Mouse (Mus musculus) midbrain, embryonic 14.5 days (tissue): Measurements from ENCODE around the gene Gm36028. TPM values are rescaled to one million over a fixed set of nuclear protein-coding genes. Genes with fewer than 3 reads are reported as not detected.

ENCODE experiments used
- ATAC-seq: fragments of 200-750 bp; cut with Nextera tagmentation; 2 replicates; pipeline ENCODE4 v1.8.0; 2017; ENCODE audit warnings: moderate number of reproducible peaks, moderate library complexity; ENCODE audit not compliant: low FRiP score, low TSS enrichment
- DNase-seq: peaks from one replicate; pipeline ENCODE4 v3.0.0-alpha.2; 2015
- H3K27ac ChIP-seq: fragments of 300-500 bp; sonication (generic); replicated peaks from 2 replicates; pipeline ENCODE4 v1.5.1; 2014; ENCODE audit warnings: mild to moderate bottlenecking, low read depth, low read length, moderate library complexity
- H3K27me3 ChIP-seq: fragments of 300-500 bp; sonication (generic); 2 replicates; pipeline ENCODE4 v1.6.1; 2014; ENCODE audit warnings: low read length, control low read depth, mixed read lengths; ENCODE audit not compliant: control insufficient read depth, insufficient read depth
- H3K36me3 ChIP-seq: fragments of 300-500 bp; sonication (generic); 2 replicates; pipeline ENCODE4 v1.6.1; 2014; ENCODE audit warnings: low read length, control low read depth; ENCODE audit not compliant: control insufficient read depth, insufficient read depth
- H3K4me1 ChIP-seq: fragments of 300-500 bp; sonication (generic); 2 replicates; pipeline ENCODE4 v1.6.1; 2014; ENCODE audit warnings: mild to moderate bottlenecking, antibody characterized with exemption, low read length, control low read depth; ENCODE audit not compliant: control insufficient read depth, insufficient read depth
- H3K4me2 ChIP-seq: fragments of 300-500 bp; sonication (generic); 2 replicates; pipeline ENCODE4 v1.6.1; 2014; ENCODE audit warnings: mild to moderate bottlenecking, low read length, moderate library complexity
- H3K4me3 ChIP-seq: fragments of 300-500 bp; sonication (generic); replicated peaks from 2 replicates; pipeline ENCODE4 v1.5.1; 2014; ENCODE audit warnings: low read depth, low read length
- H3K9ac ChIP-seq: fragments of 300-500 bp; sonication (generic); replicated peaks from 2 replicates; pipeline ENCODE4 v1.6.1; 2014; ENCODE audit warnings: mild to moderate bottlenecking, low read length, moderate library complexity
- H3K9me3 ChIP-seq: fragments of 300-500 bp; sonication (generic); 2 replicates; pipeline ENCODE4 v1.6.1; 2016; ENCODE audit warnings: low read length, control low read depth, mixed read lengths; ENCODE audit not compliant: control insufficient read depth
- WGBS: fragments of 180-500 bp; shearing (Covaris S2); extraction: QIAGEN DNeasy Blood & Tissue Kit; methylation state at CpG from one replicate; pipeline ENCODE4 v1.1.7; 2014; 5-methylcytosine and 5-hydroxymethylcytosine counted together
- polyA plus RNA-seq: library from polyadenylated mRNA; unstranded; fragments of >200 nt; fragmentation: Nextera tagmentation; extraction: Ambion mirVana; gene quantifications from 2 replicates; pipeline ENCODE4 v1.2.1, GENCODE M21; 2014

The Gm36028 gene
- polyA plus RNA-seq, 1 experiment from 2014 or later, result 0.20 TPM

DNA sequence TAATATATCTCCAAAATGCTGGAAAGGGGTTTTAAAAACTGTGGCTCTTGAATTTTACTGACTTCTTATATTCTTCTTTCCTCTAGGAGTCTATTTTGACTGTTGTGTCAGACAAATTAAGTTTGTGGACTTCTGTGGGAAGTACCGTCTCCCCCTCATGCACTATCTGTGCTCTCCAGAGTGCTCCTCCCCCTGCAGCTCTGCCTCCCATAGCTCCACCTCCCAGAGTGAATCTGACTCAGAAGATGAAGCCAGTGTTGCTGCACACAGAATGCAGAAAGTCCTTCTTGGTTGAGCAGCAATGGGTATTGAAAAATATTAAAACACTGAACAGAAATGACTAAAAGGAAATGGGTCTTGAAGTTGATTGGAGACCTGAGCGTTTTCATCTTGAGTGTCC lies 20.2 kb upstream of the Gm36028 start:
- ATAC-seq, result no peak

DNA sequence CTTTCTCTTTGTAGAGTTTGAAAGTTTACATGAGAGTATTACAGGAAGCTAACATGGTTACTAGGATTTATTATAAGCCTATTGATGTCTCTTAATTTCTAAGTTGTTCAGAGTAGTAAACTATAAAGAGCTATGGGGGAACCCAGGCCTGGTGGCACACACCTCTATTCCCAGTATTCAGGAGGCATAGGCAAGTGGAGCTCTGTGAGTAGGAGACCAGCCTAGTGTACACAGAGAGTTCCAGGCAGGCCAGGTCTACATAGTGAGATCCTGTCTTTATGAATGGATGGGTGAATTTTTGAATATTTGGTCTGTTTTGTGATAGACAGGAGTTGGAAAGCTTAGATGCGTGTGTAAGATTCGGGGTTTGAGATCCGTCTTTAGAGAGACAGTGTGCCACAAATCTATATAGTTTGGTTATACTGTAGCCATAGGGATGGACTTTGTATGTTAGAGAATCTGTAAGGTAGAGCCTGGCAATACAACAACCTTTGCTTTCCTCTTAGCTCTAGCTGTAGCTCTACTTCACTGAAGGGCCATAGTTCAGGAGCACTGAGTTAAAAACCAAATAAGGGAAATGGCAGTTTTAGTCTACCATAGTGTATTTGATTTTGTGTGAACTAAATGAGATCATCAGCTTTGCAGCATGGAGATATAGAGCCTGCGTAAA lies 18.9 kb upstream of the Gm36028 start:
- H3K4me3 ChIP-seq, result no peak overlapping the region
- H3K4me1 ChIP-seq, result no peaks in the 10 kb centered on the region
- peaks cover 65% of the 10 kb centered on the region for H3K36me3 ChIP-seq
- no peak overlapping the region for H3K27ac ChIP-seq
- no peaks in the 10 kb centered on the region for H3K9me3 ChIP-seq
- H3K27me3 ChIP-seq, result no peaks in the 10 kb centered on the region
- no peak overlapping the region for H3K4me2 ChIP-seq
- no peak for DNase-seq
- H3K9ac ChIP-seq, result no peak overlapping the region
- no peak for ATAC-seq
- 99% methylated on average over 4 of the region's 4 CpGs for WGBS

More for the DNA sequence above, 20.2 kb upstream of the Gm36028 start:
- no peaks in the 10 kb centered on the region for H3K27me3 ChIP-seq
- no peak overlapping the region for H3K9ac ChIP-seq
- peaks cover 65% of the 10 kb centered on the region for H3K36me3 ChIP-seq
- WGBS, result 87% methylated on average over 2 of the region's 2 CpGs
- H3K4me1 ChIP-seq, result no peaks in the 10 kb centered on the region
- H3K4me2 ChIP-seq, result no peak overlapping the region
- no peak overlapping the region for H3K4me3 ChIP-seq
- H3K27ac ChIP-seq, result no peak overlapping the region
- DNase-seq, result no peak
- H3K9me3 ChIP-seq, result no peaks in the 10 kb centered on the region

DNA sequence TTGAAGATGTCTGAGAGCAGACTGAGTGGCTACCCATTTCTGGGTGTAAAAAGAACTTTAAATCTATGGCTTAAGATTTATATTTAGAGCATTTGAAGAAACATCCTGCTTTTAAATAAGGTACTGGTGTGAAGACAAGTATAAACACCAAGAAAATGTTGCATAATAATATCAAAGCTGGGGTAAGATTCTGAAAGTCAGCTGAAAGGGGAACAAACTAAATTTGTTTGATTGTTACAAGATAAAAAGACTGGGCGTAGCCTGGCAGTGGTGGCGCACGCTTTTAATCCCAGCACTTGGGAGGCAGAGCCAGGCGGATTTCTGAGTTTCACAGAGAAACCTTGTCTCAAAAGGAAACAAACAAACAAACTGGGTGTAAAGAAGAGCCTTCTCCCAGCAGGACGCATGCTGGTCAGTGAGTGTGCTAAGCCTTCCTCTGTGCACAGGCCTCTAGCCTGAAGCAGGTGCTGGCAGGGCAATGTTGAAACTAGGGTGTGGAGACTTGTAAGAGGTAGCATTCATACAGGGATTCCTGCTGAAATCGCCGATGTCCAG lies 18.1 kb upstream of the Gm36028 start:
- no peak overlapping the region for H3K27ac ChIP-seq
- H3K9me3 ChIP-seq, result no peaks in the 10 kb centered on the region
- H3K4me1 ChIP-seq, result no peaks in the 10 kb centered on the region
- no peaks in the 10 kb centered on the region for H3K27me3 ChIP-seq
- H3K4me3 ChIP-seq, result no peak overlapping the region
- no peak for ATAC-seq
- no peak overlapping the region for H3K4me2 ChIP-seq
- WGBS, result 87% methylated on average over 7 of the region's 7 CpGs
- no peak overlapping the region for H3K9ac ChIP-seq
- DNase-seq, result no peak
- peaks cover 62% of the 10 kb centered on the region for H3K36me3 ChIP-seq

DNA sequence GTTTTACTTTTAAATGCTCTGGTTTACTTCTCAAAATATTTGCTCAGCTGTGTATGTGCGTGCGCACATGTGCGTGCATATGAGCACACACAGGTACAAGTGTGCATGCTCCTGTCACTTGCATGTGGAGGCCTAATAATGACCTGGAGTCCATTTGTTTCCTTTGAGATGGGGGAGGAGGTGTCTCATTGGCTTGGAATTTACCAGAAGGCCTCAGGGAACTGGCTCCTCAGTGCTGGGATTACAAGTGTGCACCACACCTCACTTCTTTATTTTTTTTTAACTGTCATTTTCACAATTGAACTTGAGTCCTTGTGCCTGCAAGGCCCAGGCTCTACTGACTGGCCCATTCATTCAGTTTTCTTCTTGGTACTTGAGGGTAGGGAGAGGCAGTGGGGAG lies 16.5 kb upstream of the Gm36028 start:
- ATAC-seq, result no peak
- no peak overlapping the region for H3K9ac ChIP-seq
- no peak for DNase-seq
- H3K27ac ChIP-seq, result no peak overlapping the region
- H3K4me3 ChIP-seq, result no peak overlapping the region
- no peaks in the 10 kb centered on the region for H3K27me3 ChIP-seq
- H3K9me3 ChIP-seq, result no peaks in the 10 kb centered on the region
- H3K4me2 ChIP-seq, result no peak overlapping the region
- H3K4me1 ChIP-seq, result no peaks in the 10 kb centered on the region
- 97% methylated on average over 3 of the region's 3 CpGs for WGBS
- H3K36me3 ChIP-seq, result peaks cover 47% of the 10 kb centered on the region

DNA sequence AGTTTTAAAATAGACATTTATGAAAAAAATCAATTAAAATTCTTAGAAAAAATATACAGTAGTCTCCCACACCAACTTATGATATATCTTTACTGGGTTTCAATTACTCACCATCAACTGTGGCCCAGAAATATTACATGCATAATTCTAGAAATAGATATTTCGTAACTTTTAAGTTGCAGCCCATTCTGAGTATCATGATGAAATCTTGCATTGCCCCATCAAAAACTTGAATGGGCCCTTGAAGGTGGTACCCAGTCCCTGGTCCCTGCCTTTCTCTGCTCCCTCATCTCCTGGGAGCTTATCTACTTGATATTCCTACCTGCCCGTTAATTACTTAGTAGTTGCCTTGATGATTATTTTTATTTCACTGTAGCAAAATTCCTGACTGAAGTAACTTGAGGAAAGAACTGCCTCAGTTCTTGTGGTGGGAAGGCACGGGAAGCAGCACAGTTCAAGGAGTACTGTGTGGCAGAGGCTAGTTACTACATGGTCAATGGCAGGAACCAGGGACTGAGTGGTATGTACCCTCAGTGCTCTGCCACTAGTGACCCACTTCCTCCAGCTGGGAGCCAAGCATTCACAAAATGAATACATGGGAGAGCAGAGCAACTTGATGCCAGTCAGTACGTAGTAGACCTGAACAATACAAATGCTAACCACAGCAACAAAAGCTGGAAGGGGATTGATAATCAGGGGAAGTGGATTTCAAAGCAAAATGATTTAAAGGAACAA lies 13.7 kb upstream of the Gm36028 start:
- peaks cover 21% of the 10 kb centered on the region for H3K36me3 ChIP-seq
- ATAC-seq, result no peak
- 84% methylated on average over 4 of the region's 4 CpGs for WGBS
- no peaks in the 10 kb centered on the region for H3K27me3 ChIP-seq
- peaks cover 17% of the 10 kb centered on the region for H3K4me1 ChIP-seq
- no peak overlapping the region for H3K27ac ChIP-seq
- DNase-seq, result no peak
- H3K9ac ChIP-seq, result no peak overlapping the region
- H3K4me3 ChIP-seq, result no peak overlapping the region
- no peaks in the 10 kb centered on the region for H3K9me3 ChIP-seq
- H3K4me2 ChIP-seq, result no peak overlapping the region

DNA sequence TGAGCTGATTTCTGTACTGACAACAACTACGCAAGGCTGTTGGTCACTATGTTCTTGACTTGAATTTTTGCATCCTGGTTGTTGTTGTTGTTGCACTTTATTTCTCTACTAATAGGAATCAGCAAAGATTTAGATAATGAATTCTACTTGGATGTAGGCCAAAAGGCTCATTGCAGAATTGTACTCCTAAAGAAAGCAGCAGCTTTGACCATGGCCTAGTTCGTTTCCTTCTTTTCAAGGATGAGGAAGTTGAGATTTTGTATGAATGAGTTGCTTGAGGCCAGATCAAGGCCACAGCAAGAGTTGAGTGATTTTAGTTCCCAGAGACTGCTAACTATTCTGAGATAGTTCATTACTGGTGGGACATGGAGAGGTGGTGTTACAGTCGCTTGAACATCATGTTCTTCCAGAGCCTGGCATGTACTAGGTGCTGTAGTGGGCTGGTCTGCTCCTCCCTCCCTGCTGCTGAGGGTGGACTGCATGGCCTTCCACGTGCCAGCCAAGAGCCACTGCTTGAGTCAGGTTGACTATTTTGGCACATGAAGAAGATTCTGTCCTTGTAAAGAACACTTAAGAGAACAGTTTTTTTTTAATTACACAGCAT lies 10.3 kb upstream of the Gm36028 start:
- H3K27ac ChIP-seq, result no peak overlapping the region
- no peak overlapping the region for H3K4me3 ChIP-seq
- WGBS, result 77% methylated on average over 4 of the region's 4 CpGs
- no peak for ATAC-seq
- no peaks in the 10 kb centered on the region for H3K36me3 ChIP-seq
- no peaks in the 10 kb centered on the region for H3K27me3 ChIP-seq
- no peak overlapping the region for H3K9ac ChIP-seq
- peaks cover 23% of the 10 kb centered on the region for H3K4me1 ChIP-seq
- H3K4me2 ChIP-seq, result peak overlapping the region; percentile 67
- DNase-seq, result no peak
- no peaks in the 10 kb centered on the region for H3K9me3 ChIP-seq

DNA sequence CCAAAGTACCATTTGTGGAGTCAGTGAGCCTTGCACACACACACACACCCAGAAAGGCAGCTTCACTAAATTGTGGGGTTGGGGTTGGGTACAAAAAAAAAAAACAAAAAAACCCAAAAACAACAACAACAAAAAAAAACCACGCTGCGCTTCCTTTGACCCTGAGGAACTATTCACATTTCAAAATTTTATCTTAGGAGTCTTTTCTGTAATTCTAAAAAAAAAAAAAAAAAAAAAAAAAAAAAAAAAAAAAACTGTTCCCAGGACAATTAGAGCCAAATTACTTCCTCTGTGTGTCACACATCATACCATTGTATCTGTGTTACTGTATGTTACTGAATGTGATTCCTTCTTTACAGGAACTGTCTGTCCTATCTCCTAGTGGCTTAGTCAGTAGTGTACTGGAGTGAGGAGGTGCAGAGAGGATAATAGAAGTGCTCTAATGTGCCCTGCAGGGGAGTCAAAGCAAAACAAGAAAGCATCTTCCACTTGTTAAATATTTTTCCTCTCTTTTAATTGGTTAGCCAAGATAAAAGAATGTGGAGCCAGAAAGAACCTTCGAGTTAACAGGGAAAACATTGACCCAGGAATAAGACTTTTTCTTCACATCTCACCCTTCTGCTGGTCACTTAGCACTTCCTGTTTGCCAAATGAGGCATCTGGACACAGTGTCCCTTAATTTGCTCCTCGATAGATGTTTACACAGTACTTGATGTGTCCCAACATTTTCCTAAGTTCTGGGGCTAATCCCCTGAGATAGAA lies 8.7 kb upstream of the Gm36028 start:
- H3K4me1 ChIP-seq, result peaks cover 23% of the 10 kb centered on the region
- H3K9me3 ChIP-seq, result no peaks in the 10 kb centered on the region
- H3K4me3 ChIP-seq, result peak overlapping the region; percentile 99
- peak overlapping the region; percentile 100 for H3K27ac ChIP-seq
- H3K4me2 ChIP-seq, result peak overlapping the region; percentile 67
- 33% methylated on average over 4 of the region's 4 CpGs for WGBS
- DNase-seq (peak; percentile 19), ATAC-seq (no peak)
- H3K9ac ChIP-seq, result peak overlapping the region; percentile 97
- H3K36me3 ChIP-seq, result no peaks in the 10 kb centered on the region
- H3K27me3 ChIP-seq, result no peaks in the 10 kb centered on the region
